9 mouse cellular contexts compared by ENCODE assay signal in the genomic region with DNA sequence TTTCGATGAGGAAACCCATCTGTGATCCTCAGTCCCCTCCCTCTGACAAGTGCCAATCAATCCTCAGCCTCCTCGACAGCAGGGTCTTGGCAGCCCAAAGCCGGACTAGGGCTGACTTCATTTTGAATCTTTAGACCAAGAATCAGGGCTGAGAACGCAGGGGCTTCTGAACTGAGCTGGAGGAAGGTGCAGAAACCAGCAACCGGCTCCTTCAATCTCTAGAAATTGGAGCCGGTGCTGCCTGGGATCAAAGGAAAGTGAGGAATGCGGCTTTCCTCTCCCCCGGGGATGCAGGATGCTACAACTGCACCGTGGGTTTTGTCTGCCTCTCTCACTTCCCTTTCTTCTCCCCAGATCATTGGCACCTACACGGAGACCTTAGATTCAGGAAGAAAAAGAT. TPM values are rescaled to one million over a fixed set of nuclear protein-coding genes. Genes with fewer than 3 reads are reported as not detected.
A peak's percentile ranks its signal among the peaks of the same experiment; 100 is the strongest.
DNase-seq lines count a peak whose midpoint lies in the region; ATAC-seq and TF ChIP-seq lines count a peak whose summit lies in the region.
"Had no signal": no experiment of that assay in that cellular context is flagged by ENCODE, and none has a peak within 500 bp of the region (broad histone marks: within the 10 kb centered on the region; RNA-seq: fewer than 3 reads in every experiment).

No protein-coding gene starts in this region.

- H3K27me3 ChIP-seq in thymus, adult 2 months (ENCODE audit: control insufficient read depth, insufficient read depth, low read length) = no peaks in the 10 kb centered on the region
- no peaks in the 10 kb centered on the region for H3K27me3 ChIP-seq in forebrain, postnatal 0 days (ENCODE audit: insufficient read depth, low read length)
- H3K27me3 ChIP-seq in liver, embryonic 16.5 days (ENCODE audit: control insufficient read depth, insufficient read depth, low read depth, low read length) = no peaks in the 10 kb centered on the region
- no peaks in the 10 kb centered on the region for H3K27me3 ChIP-seq in stomach, embryonic 16.5 days (ENCODE audit: control insufficient read depth, insufficient read depth, low read length)

- H3K9ac ChIP-seq in forebrain, postnatal 0 days = no peak overlapping the region
- no peak overlapping the region for H3K9ac ChIP-seq in liver, embryonic 16.5 days (ENCODE audit: low read depth, low read length)
- H3K9ac ChIP-seq in stomach, embryonic 16.5 days (ENCODE audit: low read length) = peak overlapping the region; percentile 19; the same call in 1 of the 2 replicates

- H3K9me3 ChIP-seq in forebrain, postnatal 0 days (ENCODE audit: low read length) = no peaks in the 10 kb centered on the region
- H3K9me3 ChIP-seq in liver, embryonic 16.5 days (replicated peaks; ENCODE audit: control insufficient read depth, low read length) = no peaks in the 10 kb centered on the region
- no peaks in the 10 kb centered on the region for H3K9me3 ChIP-seq in stomach, embryonic 16.5 days (replicated peaks; ENCODE audit: control insufficient read depth, low read length)

- 0 out of 2 replicates have a peak, but pooled peaks have one; percentile 17 for TF ChIP-seq CTCF in thymus, adult 2 months (IDR thresholded peaks at IDR 0.05; ENCODE audit: borderline replicate concordance, control insufficient read depth, extremely low read depth, insufficient read depth, low read length, poor library complexity)
- TF ChIP-seq CTCF in forebrain, postnatal 0 days (IDR thresholded peaks at IDR 0.05; ENCODE audit: low read depth) = no peak

- no peak for DNase-seq in thymus, adult 2 months
- no peak for DNase-seq in thymus, postnatal 10 days (ENCODE audit: low spot score in 2 of 2)
- no peak for DNase-seq in forebrain, postnatal 0 days
- no peak for DNase-seq in cerebellum, adult 18-20 months
- DNase-seq in left cerebral cortex, postnatal 14 days (ENCODE audit: low spot score in 2 of 2) = no peak
- DNase-seq in kidney, postnatal 10 days = no peak

- peak overlapping the region; percentile 40 for H3K4me2 ChIP-seq in forebrain, postnatal 0 days (ENCODE audit: low read depth)
- peak overlapping the region; percentile 55; the same call in 1 of the 2 replicates for H3K4me2 ChIP-seq in liver, embryonic 16.5 days (ENCODE audit: low read depth, low read length)
- peak overlapping the region; percentile 58 for H3K4me2 ChIP-seq in stomach, embryonic 16.5 days (ENCODE audit: low read depth, low read length)

- no peak overlapping the region for H3K27ac ChIP-seq in thymus, adult 2 months (ENCODE audit: control insufficient read depth, insufficient read depth, low read length)
- H3K27ac ChIP-seq in forebrain, postnatal 0 days (ENCODE audit: low read depth, low read length) = no peak overlapping the region
- no peak overlapping the region for H3K27ac ChIP-seq in liver, embryonic 16.5 days (ENCODE audit: low read length)
- H3K27ac ChIP-seq in stomach, embryonic 16.5 days (ENCODE audit: low read length) = no peak overlapping the region

- WGBS in thymus, adult 2 months = 4% methylated on average over 10 of the region's 10 CpGs
- WGBS in forebrain, postnatal 0 days = 6% methylated on average over 10 of the region's 10 CpGs
- WGBS in liver, embryonic 16.5 days (ENCODE audit: insufficient replicate concordance) = 4% methylated on average over 10 of the region's 10 CpGs
- WGBS in stomach, embryonic 16.5 days = 4% methylated on average over 10 of the region's 10 CpGs

- intact Hi-C loops in left cerebral cortex, postnatal 14 days (cut with DNase I) = loop anchor here (2.0 to 5.0 kb wide), 2 partner anchors 46 to 283 kb away; no protein-coding TSS in a partner anchor

- no peak for TF ChIP-seq POLR2A in thymus, adult 2 months (IDR thresholded peaks at IDR 0.05; ENCODE audit: control insufficient read depth, extremely low read depth, insufficient read depth, low read length, poor library complexity)

- H3K4me1 ChIP-seq in thymus, adult 2 months (replicated peaks; ENCODE audit: control insufficient read depth, insufficient read depth, low read length) = peaks cover 7% of the 10 kb centered on the region
- no peaks in the 10 kb centered on the region; the same call in 1 of the 2 replicates for H3K4me1 ChIP-seq in forebrain, postnatal 0 days (ENCODE audit: insufficient read depth)
- no peaks in the 10 kb centered on the region for H3K4me1 ChIP-seq in liver, embryonic 16.5 days (ENCODE audit: control insufficient read depth, low read depth, low read length)
- H3K4me1 ChIP-seq in stomach, embryonic 16.5 days (ENCODE audit: control insufficient read depth, insufficient read depth, low read length) = peaks cover 10% of the 10 kb centered on the region

- no peaks in the 10 kb centered on the region for H3K36me3 ChIP-seq in thymus, adult 2 months (ENCODE audit: control insufficient read depth, insufficient read depth, low read length)
- H3K36me3 ChIP-seq in forebrain, postnatal 0 days (ENCODE audit: insufficient read depth) = no peaks in the 10 kb centered on the region
- H3K36me3 ChIP-seq in liver, embryonic 16.5 days (ENCODE audit: control insufficient read depth, insufficient read depth) = no peaks in the 10 kb centered on the region
- no peaks in the 10 kb centered on the region for H3K36me3 ChIP-seq in stomach, embryonic 16.5 days (ENCODE audit: control insufficient read depth, insufficient read depth, low read length)

- ATAC-seq in forebrain, postnatal 0 days = no peak
- ATAC-seq in liver, embryonic 16.5 days (ENCODE audit: low read depth) = no peak
- ATAC-seq in stomach, embryonic 16.5 days (ENCODE audit: insufficient read depth, low FRiP score) = no peak

- H3K4me3 ChIP-seq in thymus, adult 2 months (ENCODE audit: control insufficient read depth, insufficient read depth, low read length) = no peak overlapping the region
- no peak overlapping the region for H3K4me3 ChIP-seq in forebrain, postnatal 0 days (ENCODE audit: low read depth, low read length)
- no peak overlapping the region for H3K4me3 ChIP-seq in liver, embryonic 16.5 days (ENCODE audit: low read depth, low read length)
- peak overlapping the region; percentile 30 for H3K4me3 ChIP-seq in stomach, embryonic 16.5 days (replicated peaks; ENCODE audit: low read length)
- H3K4me3 ChIP-seq: erythroblast, embryonic 14.5 days had no signal

RNA-seq across cellular contexts. Expression of gene Bcas1, which starts 27.0 kb away (rescaled TPM):
- 0.32 and 0.43 TPM in 2 replicates for polyA plus RNA-seq in thymus, adult 2 months (2012; rRNA removed)
- total RNA-seq in forebrain, postnatal 0 days (2014; rRNA removed) = 3.5 and 5.2 TPM in 2 replicates
- 4.0 and 4.2 TPM in 2 replicates for polyA plus RNA-seq in forebrain, postnatal 0 days (2015; fragmentation: Nextera tagmentation; extraction: Ambion mirVana)
- polyA plus RNA-seq in liver, embryonic 16.5 days (2015; fragmentation: Nextera tagmentation; extraction: Ambion mirVana) = 7.4 and 8.4 TPM in 2 replicates
- polyA plus RNA-seq in stomach, embryonic 16.5 days (2015; fragmentation: Nextera tagmentation; extraction: Ambion mirVana) = 8.9 and 13.2 TPM in 2 replicates
- total RNA-seq in left cerebral cortex, postnatal 14 days (2021) = 10 to 100 TPM; 53.7 to 70.4 TPM
